Comparison of ENCODE assay signal across 23 mouse cellular contexts in genomic region chr2:154532888-154533287, GRCm38 (mm10). TPM values are rescaled to one million over a fixed set of nuclear protein-coding genes. Genes with fewer than 3 reads are reported as not detected.
DNase-seq lines count a peak whose midpoint lies in the region; ATAC-seq and TF ChIP-seq lines count a peak whose summit lies in the region.
"Had no signal": no experiment of that assay in that cellular context is flagged by ENCODE, and none has a peak within 500 bp of the region (broad histone marks: within the 10 kb centered on the region; RNA-seq: fewer than 3 reads in every experiment).

No protein-coding gene starts in this region.

- no peak overlapping the region for H3K4me2 ChIP-seq in hindbrain, embryonic 12.5 days (replicated peaks)
- no peak overlapping the region for H3K4me2 ChIP-seq in hindbrain, embryonic 11.5 days (replicated peaks; ENCODE audit: low read depth, low read length)
- H3K4me2 ChIP-seq: embryonic facial prominence, embryonic 13.5 days; limb, embryonic 13.5 days; liver, embryonic 13.5 days; lung, embryonic 14.5 days; neural tube, embryonic 12.5 days had no signal

- no peaks in the 10 kb centered on the region for H3K27me3 ChIP-seq in hindbrain, embryonic 12.5 days
- no peaks in the 10 kb centered on the region for H3K27me3 ChIP-seq in hindbrain, embryonic 11.5 days (ENCODE audit: control insufficient read depth, insufficient read depth, low read length)
- no peaks in the 10 kb centered on the region for H3K27me3 ChIP-seq in ES-Bruce4 (ENCODE audit: control insufficient read depth, insufficient read depth, low read length, poor library complexity, severe bottlenecking)
- H3K27me3 ChIP-seq: embryonic facial prominence, embryonic 13.5 days; limb, embryonic 13.5 days; liver, embryonic 13.5 days; neural tube, embryonic 12.5 days had no signal

- H3K4me3 ChIP-seq in hindbrain, embryonic 12.5 days = no peak overlapping the region
- H3K4me3 ChIP-seq in hindbrain, embryonic 11.5 days (ENCODE audit: low read depth, low read length) = no peak overlapping the region
- H3K4me3 ChIP-seq in ES-Bruce4 (ENCODE audit: low read depth, low read length) = no peak overlapping the region
- H3K4me3 ChIP-seq: embryonic facial prominence, embryonic 13.5 days; hindbrain, embryonic 10.5 days; limb, embryonic 13.5 days; liver, embryonic 13.5 days; neural tube, embryonic 12.5 days had no signal

- no peak for DNase-seq in hindbrain, embryonic 11.5 days (ENCODE audit: low spot score)
- DNase-seq in brain, embryonic 14.5 days (ENCODE audit: low read depth) = peak; percentile 83
- DNase-seq in ovary, postnatal 36 days (ENCODE audit: low spot score) = no peak
- DNase-seq in kidney, adult 8-10 months = no peak
- DNase-seq: adrenal gland, adult 8-10 months; cerebellum, adult 11 months; cerebellum, postnatal 10 days; gastrocnemius, postnatal 36 days; liver, embryonic 13.5 days; lung, embryonic 14.5 days; lung, postnatal 36 days; thymus, postnatal 36 days had no signal

- no peaks in the 10 kb centered on the region for H3K9me3 ChIP-seq in hindbrain, embryonic 12.5 days (replicated peaks)
- no peaks in the 10 kb centered on the region for H3K9me3 ChIP-seq in hindbrain, embryonic 11.5 days (ENCODE audit: control insufficient read depth, low read length)
- no peaks in the 10 kb centered on the region for H3K9me3 ChIP-seq in ES-Bruce4 (replicated peaks; ENCODE audit: control insufficient read depth, insufficient read depth, low read length, poor library complexity, severe bottlenecking)
- H3K9me3 ChIP-seq: embryonic facial prominence, embryonic 13.5 days; hindbrain, embryonic 10.5 days; limb, embryonic 13.5 days; liver, embryonic 13.5 days; neural tube, embryonic 12.5 days had no signal

- 48% methylated on average over 3 of the region's 3 CpGs for WGBS in hindbrain, embryonic 12.5 days
- 55% methylated on average over 3 of the region's 3 CpGs for WGBS in hindbrain, embryonic 11.5 days

- no peak for TF ChIP-seq POLR2A in ES-Bruce4 (IDR thresholded peaks at IDR 0.05; ENCODE audit: insufficient read depth, low read length)
- no peak for TF ChIP-seq POLR2A in brain, embryonic 14.5 days (IDR thresholded peaks at IDR 0.05; ENCODE audit: borderline replicate concordance, extremely low read depth, insufficient read depth, insufficient read length, poor library complexity, severe bottlenecking)

- peaks cover 46% of the 10 kb centered on the region for H3K36me3 ChIP-seq in hindbrain, embryonic 12.5 days
- peaks cover 11% of the 10 kb centered on the region for H3K36me3 ChIP-seq in hindbrain, embryonic 11.5 days (ENCODE audit: control insufficient read depth, insufficient read depth, low read length)
- peaks cover 78% of the 10 kb centered on the region for H3K36me3 ChIP-seq in ES-Bruce4 (ENCODE audit: control insufficient read depth, insufficient read depth, low read length, poor library complexity, severe bottlenecking)

- TF ChIP-seq EP300 in ES-Bruce4 (IDR thresholded peaks at IDR 0.05; ENCODE audit: insufficient read depth, low read depth, low read length) = no peak

- H3K27ac ChIP-seq in hindbrain, embryonic 12.5 days = 0 out of 2 replicates have a peak overlapping the region, but pooled peaks have one; percentile 18
- no peak overlapping the region for H3K27ac ChIP-seq in hindbrain, embryonic 11.5 days (ENCODE audit: low read depth, low read length)
- peak overlapping the region; percentile 55 for H3K27ac ChIP-seq in ES-Bruce4 (ENCODE audit: insufficient read depth, low read length)
- H3K27ac ChIP-seq: embryonic facial prominence, embryonic 13.5 days; hindbrain, embryonic 10.5 days; limb, embryonic 13.5 days; liver, embryonic 13.5 days; neural tube, embryonic 12.5 days had no signal

- ATAC-seq in hindbrain, embryonic 12.5 days (ENCODE audit: low FRiP score) = no peak
- ATAC-seq in hindbrain, embryonic 11.5 days (ENCODE audit: low FRiP score) = no peak
- ATAC-seq in megakaryocyte progenitor cell, adult 5-6 weeks (replicated peaks; ENCODE audit: poor library complexity) = 0 out of 2 replicates have a peak, but pooled peaks have one; percentile 17
- ATAC-seq: intestine, embryonic 16.5 days had no signal

- no peak overlapping the region for H3K9ac ChIP-seq in hindbrain, embryonic 12.5 days
- H3K9ac ChIP-seq in hindbrain, embryonic 11.5 days (ENCODE audit: low read depth, low read length) = no peak overlapping the region
- no peak overlapping the region for H3K9ac ChIP-seq in ES-Bruce4 (ENCODE audit: low read depth, poor library complexity, severe bottlenecking)
- H3K9ac ChIP-seq: embryonic facial prominence, embryonic 13.5 days; limb, embryonic 13.5 days; liver, embryonic 13.5 days; lung, embryonic 14.5 days; neural tube, embryonic 12.5 days had no signal

- TF ChIP-seq CTCF in ES-Bruce4 (IDR thresholded peaks at IDR 0.05; ENCODE audit: low read depth, low read length) = no peak
- no peak for TF ChIP-seq CTCF in brain, embryonic 14.5 days (IDR thresholded peaks at IDR 0.05; ENCODE audit: borderline replicate concordance, extremely low read depth, insufficient read depth, insufficient read length)

- H3K4me1 ChIP-seq in hindbrain, embryonic 12.5 days = peaks cover 1% of the 10 kb centered on the region; the same call in 1 of the 2 replicates
- H3K4me1 ChIP-seq in hindbrain, embryonic 11.5 days (replicated peaks; ENCODE audit: control insufficient read depth, insufficient read depth, low read length) = no peaks in the 10 kb centered on the region
- H3K4me1 ChIP-seq in ES-Bruce4 (ENCODE audit: control insufficient read depth, insufficient read depth, low read length) = no peaks in the 10 kb centered on the region
- H3K4me1 ChIP-seq: embryonic facial prominence, embryonic 13.5 days; limb, embryonic 13.5 days had no signal

RNA-seq across cellular contexts. Expression of gene 1700003F12Rik, which starts 14.0 kb away (rescaled TPM):
- polyA plus RNA-seq in hindbrain, embryonic 12.5 days (2016; fragmentation: Nextera tagmentation; extraction: Ambion mirVana) = 1.4 and 3.2 TPM in 2 replicates
- 2.5 and 3.0 TPM in 2 replicates for polyA plus RNA-seq in hindbrain, embryonic 11.5 days (2014; fragmentation: Nextera tagmentation; extraction: Ambion mirVana)
- polyA plus RNA-seq in ES-Bruce4 (2011; ENCODE audit: insufficient read depth, insufficient read length, low read depth, missing spikeins) = not detected in 2 replicates
- polyA plus RNA-seq in brain, embryonic 14.5 days (2012; rRNA removed) = 0.40 and 0.66 TPM in 2 replicates
- total RNA-seq in megakaryocyte progenitor cell, adult 5-6 weeks (2015) = not detected in 2 replicates
- total RNA-seq in megakaryocyte progenitor cell, adult 5-6 weeks (2017) = not detected in 2 replicates
- total RNA-seq: gastrocnemius, postnatal 36 days had no signal
- polyA plus RNA-seq: large intestine, adult 2 months had no signal

RNA-seq across cellular contexts. Expression of gene Actl10, which starts 18.7 kb away (rescaled TPM):
- 0.92 and 0.96 TPM in 2 replicates for polyA plus RNA-seq in hindbrain, embryonic 12.5 days (2016; fragmentation: Nextera tagmentation; extraction: Ambion mirVana)
- 0.32 and 0.69 TPM in 2 replicates for polyA plus RNA-seq in hindbrain, embryonic 11.5 days (2014; fragmentation: Nextera tagmentation; extraction: Ambion mirVana)
- polyA plus RNA-seq in ES-Bruce4 (2011; ENCODE audit: insufficient read depth, insufficient read length, low read depth, missing spikeins) = not detected in 2 replicates
- polyA plus RNA-seq in brain, embryonic 14.5 days (2012; rRNA removed) = 0.08 TPM in 1 of 2 replicates, not detected in the other
- total RNA-seq in megakaryocyte progenitor cell, adult 5-6 weeks (2015) = not detected in 2 replicates
- total RNA-seq in megakaryocyte progenitor cell, adult 5-6 weeks (2017) = 0.27 TPM in 1 of 2 replicates, not detected in the other
- total RNA-seq: gastrocnemius, postnatal 36 days; layer of hippocampus, postnatal 10 days; left cerebral cortex, postnatal 14 days had no signal
- polyA plus RNA-seq: intestine, embryonic 16.5 days; large intestine, adult 2 months; liver, embryonic 13.5 days had no signal

RNA-seq across cellular contexts. Expression of gene Necab3, which starts 25.8 kb away (rescaled TPM):
- polyA plus RNA-seq in hindbrain, embryonic 12.5 days (2016; fragmentation: Nextera tagmentation; extraction: Ambion mirVana) = 11.6 and 12.3 TPM in 2 replicates
- polyA plus RNA-seq in hindbrain, embryonic 11.5 days (2014; fragmentation: Nextera tagmentation; extraction: Ambion mirVana) = 10.8 and 12.5 TPM in 2 replicates
- 4.0 and 5.1 TPM in 2 replicates for polyA plus RNA-seq in ES-Bruce4 (2011; ENCODE audit: insufficient read depth, insufficient read length, low read depth, missing spikeins)
- 11.6 and 22.0 TPM in 2 replicates for polyA plus RNA-seq in brain, embryonic 14.5 days (2012; rRNA removed)
- 1.4 and 3.9 TPM in 2 replicates for total RNA-seq in megakaryocyte progenitor cell, adult 5-6 weeks (2015)
- 1.3 and 1.7 TPM in 2 replicates for total RNA-seq in megakaryocyte progenitor cell, adult 5-6 weeks (2017)

RNA-seq across cellular contexts. Expression of gene E2f1, which starts 36.8 kb away (rescaled TPM):
- polyA plus RNA-seq in hindbrain, embryonic 12.5 days (2016; fragmentation: Nextera tagmentation; extraction: Ambion mirVana) = 25.0 and 30.7 TPM in 2 replicates
- polyA plus RNA-seq in hindbrain, embryonic 11.5 days (2014; fragmentation: Nextera tagmentation; extraction: Ambion mirVana) = 13.0 and 16.9 TPM in 2 replicates
- polyA plus RNA-seq in ES-Bruce4 (2011; ENCODE audit: insufficient read depth, insufficient read length, low read depth, missing spikeins) = 27.0 and 28.0 TPM in 2 replicates
- 15.0 and 19.5 TPM in 2 replicates for polyA plus RNA-seq in brain, embryonic 14.5 days (2012; rRNA removed)
- total RNA-seq in megakaryocyte progenitor cell, adult 5-6 weeks (2015) = 21.2 and 23.7 TPM in 2 replicates
- total RNA-seq in megakaryocyte progenitor cell, adult 5-6 weeks (2017) = 14.1 and 14.2 TPM in 2 replicates
